Comparison of ENCODE assay signal across 12 mouse cellular contexts in genomic region chr16:44510521-44511213, GRCm38 (mm10). TPM values are rescaled to one million over a fixed set of nuclear protein-coding genes. Genes with fewer than 3 reads are reported as not detected.
DNase-seq lines count a peak whose midpoint lies in the region; ATAC-seq and TF ChIP-seq lines count a peak whose summit lies in the region.
"Had no signal": no experiment of that assay in that cellular context is flagged by ENCODE, and none has a peak within 500 bp of the region (broad histone marks: within the 10 kb centered on the region; RNA-seq: fewer than 3 reads in every experiment).

No protein-coding gene starts in this region.

- no peak for TF ChIP-seq CTCF in layer of hippocampus, adult 2 months (conservative IDR thresholded peaks at IDR 0.05)
- no peak for TF ChIP-seq CTCF in stomach, postnatal 0 days (IDR thresholded peaks at IDR 0.05; ENCODE audit: low read depth)

- peaks cover 57% of the 10 kb centered on the region for H3K36me3 ChIP-seq in forebrain, embryonic 13.5 days (ENCODE audit: poor library complexity, severe bottlenecking)
- H3K36me3 ChIP-seq in forebrain, embryonic 10.5 days (replicated peaks), result peaks cover 100% of the 10 kb centered on the region
- peaks cover 6% of the 10 kb centered on the region for H3K36me3 ChIP-seq in stomach, embryonic 15.5 days
- H3K36me3 ChIP-seq in stomach, postnatal 0 days (ENCODE audit: control insufficient read depth, insufficient read depth, low read length), result no peaks in the 10 kb centered on the region
- H3K36me3 ChIP-seq in stomach, embryonic 16.5 days (ENCODE audit: control insufficient read depth, insufficient read depth, low read length), result no peaks in the 10 kb centered on the region
- H3K36me3 ChIP-seq: G1E had no signal

- TF ChIP-seq EP300 in stomach, postnatal 0 days (optimal IDR thresholded peaks at IDR 0.05), result no peak

- ATAC-seq in forebrain, embryonic 13.5 days, result no peak; the same call in 1 of the 2 replicates
- no peak for ATAC-seq in stomach, embryonic 15.5 days (ENCODE audit: insufficient read depth, low FRiP score, low read depth)
- ATAC-seq in stomach, postnatal 0 days (ENCODE audit: low FRiP score, low TSS enrichment), result no peak
- no peak for ATAC-seq in stomach, embryonic 16.5 days (ENCODE audit: insufficient read depth, low FRiP score)
- ATAC-seq: activated CD4-positive, CD25-positive, alpha-beta regulatory T cell, adult 4 months had no signal

- H3K27me3 ChIP-seq in forebrain, embryonic 13.5 days, result no peaks in the 10 kb centered on the region
- H3K27me3 ChIP-seq in forebrain, embryonic 10.5 days (ENCODE audit: poor library complexity, severe bottlenecking), result no peaks in the 10 kb centered on the region
- no peaks in the 10 kb centered on the region for H3K27me3 ChIP-seq in stomach, embryonic 15.5 days (replicated peaks)
- H3K27me3 ChIP-seq in stomach, postnatal 0 days (ENCODE audit: control insufficient read depth, insufficient read depth, low read length), result no peaks in the 10 kb centered on the region
- H3K27me3 ChIP-seq in stomach, embryonic 16.5 days (ENCODE audit: control insufficient read depth, insufficient read depth, low read length), result no peaks in the 10 kb centered on the region

- no peak overlapping the region; the same call in 1 of the 2 replicates for H3K9ac ChIP-seq in forebrain, embryonic 13.5 days
- no peak overlapping the region for H3K9ac ChIP-seq in stomach, embryonic 15.5 days
- no peak overlapping the region for H3K9ac ChIP-seq in stomach, postnatal 0 days (ENCODE audit: low read length)
- H3K9ac ChIP-seq in stomach, embryonic 16.5 days (ENCODE audit: low read length), result no peak overlapping the region

- 79% methylated on average over 13 of the region's 13 CpGs for WGBS in forebrain, embryonic 13.5 days
- 90% methylated on average over 13 of the region's 13 CpGs for whole genome bisulfite sequencing in forebrain, embryonic 10.5 days
- 65% methylated on average over 13 of the region's 13 CpGs for WGBS in stomach, embryonic 15.5 days
- 66% methylated on average over 13 of the region's 13 CpGs for WGBS in stomach, postnatal 0 days
- 63% methylated on average over 13 of the region's 13 CpGs for WGBS in stomach, embryonic 16.5 days

- no peak for DNase-seq in forebrain, embryonic 10.5 days (ENCODE audit: extremely low spot score, low spot score)
- no peak for DNase-seq in layer of hippocampus, adult 2 months (ENCODE audit: low spot score in 2 of 2)
- DNase-seq in layer of hippocampus, adult 18-20 months (ENCODE audit: low spot score in 2 of 2), result no peak
- no peak for DNase-seq in stomach, postnatal 0 days (ENCODE audit: low spot score)
- DNase-seq in kidney, postnatal 36 days, result no peak
- DNase-seq: liver had no signal

- H3K4me1 ChIP-seq in forebrain, embryonic 13.5 days, result peaks cover 14% of the 10 kb centered on the region
- peaks cover 18% of the 10 kb centered on the region for H3K4me1 ChIP-seq in forebrain, embryonic 10.5 days
- H3K4me1 ChIP-seq in stomach, embryonic 15.5 days, result 0 out of 2 replicates have a peak, but pooled peaks cover 2% of the 10 kb centered on the region
- no peaks in the 10 kb centered on the region for H3K4me1 ChIP-seq in stomach, postnatal 0 days (replicated peaks; ENCODE audit: control insufficient read depth, insufficient read depth)
- H3K4me1 ChIP-seq in stomach, embryonic 16.5 days (ENCODE audit: control insufficient read depth, insufficient read depth, low read length), result 0 out of 2 replicates have a peak, but pooled peaks cover 6% of the 10 kb centered on the region

- no peak overlapping the region for H3K4me3 ChIP-seq in forebrain, embryonic 13.5 days
- H3K4me3 ChIP-seq in forebrain, embryonic 10.5 days, result no peak overlapping the region
- H3K4me3 ChIP-seq in layer of hippocampus, adult 2 months, result no peak overlapping the region
- H3K4me3 ChIP-seq in stomach, embryonic 15.5 days (replicated peaks), result no peak overlapping the region
- H3K4me3 ChIP-seq in stomach, postnatal 0 days (ENCODE audit: low read depth, low read length), result no peak overlapping the region
- H3K4me3 ChIP-seq in stomach, embryonic 16.5 days (replicated peaks; ENCODE audit: low read length), result no peak overlapping the region
- H3K4me3 ChIP-seq: heart, embryonic 10.5 days had no signal

- no peaks in the 10 kb centered on the region; the same call in 1 of the 2 replicates for H3K9me3 ChIP-seq in forebrain, embryonic 13.5 days (replicated peaks)
- no peaks in the 10 kb centered on the region for H3K9me3 ChIP-seq in forebrain, embryonic 10.5 days
- H3K9me3 ChIP-seq in stomach, embryonic 15.5 days, result no peaks in the 10 kb centered on the region
- H3K9me3 ChIP-seq in stomach, postnatal 0 days (ENCODE audit: control insufficient read depth, low read length), result no peaks in the 10 kb centered on the region
- H3K9me3 ChIP-seq in stomach, embryonic 16.5 days (replicated peaks; ENCODE audit: control insufficient read depth, low read length), result no peaks in the 10 kb centered on the region
- H3K9me3 ChIP-seq: G1E; heart, embryonic 10.5 days had no signal

- H3K27ac ChIP-seq in forebrain, embryonic 13.5 days, result peak overlapping the region; percentile 31; the same call in 1 of the 2 replicates
- H3K27ac ChIP-seq in forebrain, embryonic 10.5 days, result no peak overlapping the region
- H3K27ac ChIP-seq in layer of hippocampus, adult 2 months, result peak overlapping the region; percentile 28; the same call in 1 of the 2 replicates
- peak overlapping the region; percentile 54; the same call in 1 of the 2 replicates for H3K27ac ChIP-seq in stomach, embryonic 15.5 days
- H3K27ac ChIP-seq in stomach, postnatal 0 days (replicated peaks), result no peak overlapping the region
- H3K27ac ChIP-seq in stomach, embryonic 16.5 days (ENCODE audit: low read length), result peak overlapping the region; percentile 46; the same call in 1 of the 2 replicates
- H3K27ac ChIP-seq: heart, embryonic 10.5 days had no signal

- H3K4me2 ChIP-seq in forebrain, embryonic 13.5 days, result no peak overlapping the region
- H3K4me2 ChIP-seq in stomach, embryonic 15.5 days, result no peak overlapping the region
- H3K4me2 ChIP-seq in stomach, postnatal 0 days (replicated peaks; ENCODE audit: low read depth), result no peak overlapping the region
- H3K4me2 ChIP-seq in stomach, embryonic 16.5 days (ENCODE audit: low read depth, low read length), result no peak overlapping the region

RNA-seq across cellular contexts. Expression of gene Boc, which starts 48.0 kb away (rescaled TPM):
- 20.6 and 21.2 TPM in 2 replicates for polyA plus RNA-seq in forebrain, embryonic 13.5 days (2015; fragmentation: Nextera tagmentation; extraction: Ambion mirVana)
- 25.9 TPM in 2 replicates for polyA plus RNA-seq in forebrain, embryonic 10.5 days (2016; fragmentation: Nextera tagmentation; extraction: Ambion mirVana)
- total RNA-seq in layer of hippocampus, adult 2 months (2021), result 10 to 100 TPM in 1 of 2 experiments, 1 to 10 TPM in 1; 9.7 to 12.1 TPM
- 10 to 100 TPM; 11.5 to 11.6 TPM for total RNA-seq in layer of hippocampus, adult 18-20 months (2021)
- polyA plus RNA-seq in stomach, embryonic 15.5 days (2015; fragmentation: Nextera tagmentation; extraction: Ambion mirVana), result 12.6 and 14.0 TPM in 2 replicates
- polyA plus RNA-seq in stomach, postnatal 0 days (2015; fragmentation: Nextera tagmentation; extraction: Ambion mirVana), result 5.9 and 6.1 TPM in 2 replicates
- polyA plus RNA-seq in stomach, embryonic 16.5 days (2015; fragmentation: Nextera tagmentation; extraction: Ambion mirVana), result 16.9 and 17.9 TPM in 2 replicates
- total RNA-seq: G1E had no signal
- polyA plus RNA-seq: G1E had no signal

Comparison
In these comparisons a context has a peak if more than half of its experiments do, and no peak if none do; other contexts are left out.
1. H3K27ac ChIP-seq: peak in forebrain, embryonic 13.5 days (single experiment), layer of hippocampus, adult 2 months (single experiment), stomach, embryonic 15.5 days (single experiment) and stomach, embryonic 16.5 days (single experiment); none in forebrain, embryonic 10.5 days (single experiment) and stomach, postnatal 0 days (single experiment).